Comparison of ENCODE assay signal across 9 mouse cellular contexts in the genomic region with DNA sequence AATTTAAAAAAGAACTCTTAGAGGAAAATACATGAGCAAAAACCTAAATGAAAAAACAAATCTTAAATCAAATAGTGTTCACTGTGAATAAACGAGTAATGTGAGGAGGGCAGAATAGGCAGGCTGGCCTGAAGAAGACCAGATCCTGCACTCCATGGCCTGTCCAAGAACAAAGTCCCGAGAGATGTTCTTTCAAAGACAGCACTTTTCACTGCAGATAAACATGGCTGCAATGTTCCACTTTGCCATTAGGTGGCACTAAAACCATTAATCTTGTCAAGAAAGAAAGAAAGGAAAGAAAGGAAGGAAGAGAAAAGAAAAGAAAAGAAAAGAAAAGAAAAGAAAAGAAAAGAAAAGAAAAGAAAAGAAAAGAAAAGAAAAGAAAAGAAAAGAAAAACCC. TPM values are rescaled to one million over a fixed set of nuclear protein-coding genes. Genes with fewer than 3 reads are reported as not detected.
DNase-seq lines count a peak whose midpoint lies in the region; ATAC-seq and TF ChIP-seq lines count a peak whose summit lies in the region.
"Had no signal": no experiment of that assay in that cellular context is flagged by ENCODE, and none has a peak within 500 bp of the region (broad histone marks: within the 10 kb centered on the region; RNA-seq: fewer than 3 reads in every experiment).

No protein-coding gene starts in this region.

- WGBS in kidney, embryonic 16.5 days = 3% methylated on average over 2 of the region's 2 CpGs
- WGBS in midbrain, postnatal 0 days = 7% methylated on average over 2 of the region's 2 CpGs

- TF ChIP-seq POLR2A in MEL (IDR thresholded peaks at IDR 0.05; ENCODE audit: control insufficient read depth in 1 of 2, insufficient read depth in 1 of 2, low read depth in 1 of 2, low read length in 2 of 2, poor library complexity in 1 of 2) = no peak

- H3K4me2 ChIP-seq in kidney, embryonic 16.5 days (replicated peaks; ENCODE audit: low read depth, low read length) = no peak overlapping the region
- H3K4me2 ChIP-seq in midbrain, postnatal 0 days (ENCODE audit: low read depth, low read length, poor library complexity, severe bottlenecking) = no peak overlapping the region
- H3K4me2 ChIP-seq: lung, embryonic 15.5 days had no signal

- H3K36me3 ChIP-seq in kidney, embryonic 16.5 days (ENCODE audit: insufficient read depth, low read length) = no peaks in the 10 kb centered on the region
- H3K36me3 ChIP-seq in MEL (ENCODE audit: control insufficient read depth in 1 of 2, insufficient read depth in 2 of 2, low read length in 2 of 2) = peaks cover 1 to 2% of the 10 kb centered on the region in 2 experiments
- H3K36me3 ChIP-seq in midbrain, postnatal 0 days (ENCODE audit: insufficient read depth, low read length) = no peaks in the 10 kb centered on the region
- H3K36me3 ChIP-seq: lung, embryonic 15.5 days had no signal

- H3K27me3 ChIP-seq in kidney, embryonic 16.5 days (ENCODE audit: insufficient read depth, low read length) = no peaks in the 10 kb centered on the region
- no peaks in the 10 kb centered on the region for H3K27me3 ChIP-seq in MEL (ENCODE audit: control insufficient read depth in 1 of 2, insufficient read depth in 2 of 2, low read length in 2 of 2)
- no peaks in the 10 kb centered on the region for H3K27me3 ChIP-seq in midbrain, postnatal 0 days (ENCODE audit: insufficient read depth, low read length)
- H3K27me3 ChIP-seq: lung, embryonic 15.5 days had no signal

- H3K27ac ChIP-seq in kidney, embryonic 16.5 days (ENCODE audit: low read length) = no peak overlapping the region
- no peak overlapping the region for H3K27ac ChIP-seq in MEL (ENCODE audit: control insufficient read depth, low read depth, low read length)
- no peak overlapping the region for H3K27ac ChIP-seq in midbrain, postnatal 0 days (ENCODE audit: low read depth, low read length)
- H3K27ac ChIP-seq: lung, embryonic 15.5 days had no signal

- ATAC-seq in kidney, embryonic 16.5 days (ENCODE audit: low FRiP score, low TSS enrichment) = no peak
- ATAC-seq in midbrain, postnatal 0 days (ENCODE audit: low FRiP score) = no peak

- H3K4me1 ChIP-seq in kidney, embryonic 16.5 days (ENCODE audit: insufficient read depth, low read length) = no peaks in the 10 kb centered on the region
- H3K4me1 ChIP-seq in MEL (ENCODE audit: control insufficient read depth in 1 of 2, insufficient read depth in 2 of 2, low read length in 2 of 2) = peaks cover 0 to 2% of the 10 kb centered on the region in 2 experiments; a peak in 1 of 4 replicates
- no peaks in the 10 kb centered on the region for H3K4me1 ChIP-seq in midbrain, postnatal 0 days (ENCODE audit: insufficient read depth, low read length)

- DNase-seq in kidney, adult 11 months = peak; percentile 27
- peak; percentile 85 for DNase-seq in MEL (ENCODE audit: low read depth, low spot score)
- DNase-seq in cerebellum, adult 11-12 months = peak; percentile 30
- peak; percentile 36 to 74 for DNase-seq in frontal cortex, postnatal 36 days (ENCODE audit: low spot score in 2 of 2)
- peak; percentile 61 for DNase-seq in layer of hippocampus, adult 9-10 months (ENCODE audit: low spot score)
- peak; percentile 76 for DNase-seq in midbrain, postnatal 0 days (ENCODE audit: low spot score)
- DNase-seq in thymus, postnatal 14 days = peak; percentile 54

- TF ChIP-seq RAD21 in MEL (IDR thresholded peaks at IDR 0.05; ENCODE audit: low read depth, low read length) = peak; percentile 79

- H3K9ac ChIP-seq in kidney, embryonic 16.5 days (replicated peaks; ENCODE audit: low read length) = no peak overlapping the region
- peak overlapping the region; percentile 17 for H3K9ac ChIP-seq in MEL (ENCODE audit: control insufficient read depth, low read depth, low read length, poor library complexity, severe bottlenecking)
- H3K9ac ChIP-seq in midbrain, postnatal 0 days (replicated peaks; ENCODE audit: low read length, poor library complexity, severe bottlenecking) = no peak overlapping the region
- H3K9ac ChIP-seq: lung, embryonic 15.5 days had no signal

- TF ChIP-seq EP300 in MEL (IDR thresholded peaks at IDR 0.05; ENCODE audit: low read depth in 1 of 2, low read length in 2 of 2) = no peak

- no peak overlapping the region for H3K4me3 ChIP-seq in kidney, embryonic 16.5 days (ENCODE audit: low read length)
- peak overlapping the region in 1 of 2 experiments; percentile 27; a peak in 1 of 4 replicates for H3K4me3 ChIP-seq in MEL (ENCODE audit: control insufficient read depth in 1 of 2, insufficient read depth in 1 of 2, low read depth in 2 of 2, low read length in 2 of 2)
- no peak overlapping the region for H3K4me3 ChIP-seq in midbrain, postnatal 0 days (ENCODE audit: low read depth, low read length)
- H3K4me3 ChIP-seq: lung, embryonic 15.5 days had no signal

- no peaks in the 10 kb centered on the region for H3K9me3 ChIP-seq in kidney, embryonic 16.5 days (ENCODE audit: low read length)
- no peaks in the 10 kb centered on the region for H3K9me3 ChIP-seq in MEL (replicated peaks; ENCODE audit: insufficient read depth, low read length)
- H3K9me3 ChIP-seq in midbrain, postnatal 0 days (ENCODE audit: low read length) = no peaks in the 10 kb centered on the region
- H3K9me3 ChIP-seq: lung, embryonic 15.5 days had no signal

- H3K79me2 ChIP-seq in MEL (ENCODE audit: control insufficient read depth, insufficient read depth, low read length, poor library complexity) = peaks cover 4% of the 10 kb centered on the region

- TF ChIP-seq CTCF in MEL (IDR thresholded peaks at IDR 0.05 in 2 of 3, conservative IDR thresholded peaks at IDR 0.05 in 1 of 3; ENCODE audit: control insufficient read depth in 1 of 3, insufficient read depth in 1 of 3, low read depth in 2 of 3, low read length in 3 of 3, poor library complexity in 1 of 3, severe bottlenecking in 1 of 3) = peak; percentile 25 to 75 (median 46); a peak in 5 of 6 replicates
- peak; percentile 82 for TF ChIP-seq CTCF in midbrain, postnatal 0 days (IDR thresholded peaks at IDR 0.05)

TF ChIP-seq in MEL, 35 proteins besides CTCF, POLR2A, EP300 and RAD21:
- TF ChIP-seq BHLHE40 (IDR thresholded peaks at IDR 0.05; ENCODE audit: borderline replicate concordance, low read depth, low read length) (0 out of 2 replicates have a peak, but pooled peaks have one; percentile 30), MAX (IDR thresholded peaks at IDR 0.05; ENCODE audit: low read length) (0 out of 2 replicates have a peak, but pooled peaks have one; percentile 20), ZNF384 (IDR thresholded peaks at IDR 0.05; ENCODE audit: low read depth, low read length) (peak; percentile 31; the same call in 1 of the 2 replicates), SMC3 (IDR thresholded peaks at IDR 0.05; ENCODE audit: low read depth, low read length) (peak; percentile 80), USF2 (IDR thresholded peaks at IDR 0.05; ENCODE audit: borderline replicate concordance in 1 of 2, insufficient read depth in 1 of 2, low read depth in 1 of 2, low read length in 2 of 2) (no peak), ZKSCAN1 (IDR thresholded peaks at IDR 0.05; ENCODE audit: low read depth, low read length) (no peak), KAT2A (conservative IDR thresholded peaks at IDR 0.05; ENCODE audit: low read depth, low read length) (no peak), ZC3H11A (IDR thresholded peaks at IDR 0.05; ENCODE audit: low read depth, low read length) (peak; percentile 71), SIN3A (IDR thresholded peaks at IDR 0.05; ENCODE audit: low read length) (peak; percentile 58)

RNA-seq across cellular contexts. Expression of gene Rabgap1l, which starts 49.8 kb away (rescaled TPM):
- polyA plus RNA-seq in kidney, embryonic 16.5 days (2015; fragmentation: Nextera tagmentation; extraction: Ambion mirVana) = 11.4 TPM in 2 replicates
- 24.0 and 26.2 TPM in 2 replicates for total RNA-seq in MEL (2012; rRNA removed)
- polyA plus RNA-seq in MEL (2012; ENCODE audit: insufficient read depth in 1 of 2, insufficient read length in 2 of 2, low read depth in 1 of 2, low replicate concordance in 2 of 2, missing spikeins in 1 of 2) = 10 to 100 TPM in 1 of 2 experiments, not detected in 1; 24.1 TPM
- total RNA-seq in midbrain, postnatal 0 days (2014; rRNA removed) = 110 and 152 TPM in 2 replicates
- polyA plus RNA-seq in midbrain, postnatal 0 days (2015; fragmentation: Nextera tagmentation; extraction: Ambion mirVana) = 30.8 and 34.1 TPM in 2 replicates

Comparison
In these comparisons a context has a peak if more than half of its experiments do, and no peak if none do; other contexts are left out.
1. DNase-seq: peak in every context shown above with its lines; median percentile 85 in MEL; 76 in midbrain, postnatal 0 days; 61 in layer of hippocampus, adult 9-10 months; 55 in frontal cortex, postnatal 36 days; 54 in thymus, postnatal 14 days; 30 in cerebellum, adult 11-12 months; 27 in kidney, adult 11 months.